Mouse (Mus musculus) heart, adult 2 months (tissue): Measurements from ENCODE around the gene Rnf5.

ENCODE experiments used
- CTCF ChIP-seq: fragments of 200-600 bp; IDR thresholded peaks from 2 replicates; pipeline ENCODE4 v1.8.1; 2022; ENCODE audit warnings: antibody characterized with exemption, mild to moderate bottlenecking, moderate library complexity
- EP300 ChIP-seq: fragments of 200-500 bp; IDR thresholded peaks from 2 replicates; pipeline ENCODE4 v1.6.1; 2011; ENCODE audit warnings: low read depth, low read length, control low read depth; ENCODE audit not compliant: insufficient read depth
- POLR2A ChIP-seq: fragments of 200-500 bp; IDR thresholded peaks from 2 replicates; pipeline ENCODE4 v1.6.1; 2011; ENCODE audit warnings: mild to moderate bottlenecking, low read depth, low read length, control low read depth; ENCODE audit not compliant: insufficient read depth

DNA sequence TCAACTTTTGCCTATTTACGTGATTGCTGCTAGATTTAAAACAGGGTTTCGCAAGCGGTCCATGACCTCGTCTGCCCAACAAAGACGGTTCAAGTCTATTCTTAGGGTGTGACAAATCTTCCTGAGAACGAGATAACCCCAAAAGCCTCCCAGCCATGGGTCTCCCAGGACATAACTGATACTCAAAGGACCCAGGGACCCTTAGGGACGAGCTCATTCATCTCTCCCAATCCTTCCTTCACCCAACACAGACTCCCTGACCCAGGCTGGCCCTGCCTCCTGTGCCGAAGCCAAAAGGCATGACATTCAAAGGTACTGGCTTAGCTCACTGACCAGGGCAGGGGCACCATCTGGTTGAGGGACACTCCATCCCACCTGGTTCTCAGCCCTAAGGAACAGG, 47.1 kb downstream of the Rnf5 start:
- no peak for TF ChIP-seq CTCF
- TF ChIP-seq EP300 = no peak
- TF ChIP-seq POLR2A = no peak
